Comparison of ENCODE assay signal across 7 mouse cellular contexts in genomic region chr17:45848605-45849004, GRCm38 (mm10).
DNase-seq lines count a peak whose midpoint lies in the region; ATAC-seq and TF ChIP-seq lines count a peak whose summit lies in the region.

No protein-coding gene starts in this region.

- H3K27ac ChIP-seq in embryonic facial prominence, embryonic 10.5 days (replicated peaks), result peak overlapping the region; percentile 40; the same call in 1 of the 2 replicates
- H3K27ac ChIP-seq in lung, embryonic 14.5 days (ENCODE audit: low read depth), result no peak overlapping the region

- no peaks in the 10 kb centered on the region for H3K79me2 ChIP-seq in C2C12 (ENCODE audit: control insufficient read depth, insufficient read depth)

- peak; percentile 87 for TF ChIP-seq CTCF in C2C12 (IDR thresholded peaks at IDR 0.05; ENCODE audit: control insufficient read depth, insufficient read depth, insufficient read length)
- TF ChIP-seq CTCF in lung, embryonic 14.5 days (IDR thresholded peaks at IDR 0.05; ENCODE audit: low read depth), result peak; percentile 76

- H3K27me3 ChIP-seq in C2C12 (ENCODE audit: control insufficient read depth, insufficient read depth, insufficient read length), result no peaks in the 10 kb centered on the region
- peaks cover 49% of the 10 kb centered on the region for H3K27me3 ChIP-seq in embryonic facial prominence, embryonic 10.5 days (replicated peaks; ENCODE audit: low read depth, poor library complexity, severe bottlenecking)
- no peaks in the 10 kb centered on the region for H3K27me3 ChIP-seq in lung, embryonic 14.5 days (ENCODE audit: insufficient read depth, low read length)

- DNase-seq in 3T3-L1 (ENCODE audit: low read depth, low spot score), result peak; percentile 49
- DNase-seq in embryonic facial prominence, embryonic 10.5 days (ENCODE audit: low spot score), result peak; percentile 64
- DNase-seq in heart, postnatal 14 days, result peak; percentile 74 to 76
- DNase-seq in lung, embryonic 14.5 days, result peak; percentile 65
- DNase-seq in c-Kit-positive CD71-positive TER-119-positive erythroid progenitor cells, embryonic 14.5 days (ENCODE audit: low spot score), result no peak

- ATAC-seq in lung, embryonic 14.5 days (ENCODE audit: insufficient read depth), result peak; percentile 65; the same call in 1 of the 2 replicates
- ATAC-seq in frontal cortex, adult (ENCODE audit: low TSS enrichment), result no peak

- H3K4me1 ChIP-seq in embryonic facial prominence, embryonic 10.5 days, result peaks cover 25% of the 10 kb centered on the region
- H3K4me1 ChIP-seq in lung, embryonic 14.5 days (ENCODE audit: insufficient read depth), result no peaks in the 10 kb centered on the region

- no peaks in the 10 kb centered on the region for H3K79me3 ChIP-seq in C2C12 (ENCODE audit: low read depth)

- no peak overlapping the region for H3ac ChIP-seq in C2C12 (ENCODE audit: control insufficient read depth, insufficient read length, low read depth)

- no peak overlapping the region for H3K9ac ChIP-seq in lung, embryonic 14.5 days

- H3K9me3 ChIP-seq in embryonic facial prominence, embryonic 10.5 days, result peaks cover 6% of the 10 kb centered on the region
- H3K9me3 ChIP-seq in lung, embryonic 14.5 days (ENCODE audit: low read depth, low read length), result no peaks in the 10 kb centered on the region; the same call in 1 of the 2 replicates

- no peak overlapping the region for H3K4me3 ChIP-seq in C2C12 (ENCODE audit: insufficient read depth, poor library complexity, severe bottlenecking)
- no peak overlapping the region for H3K4me3 ChIP-seq in embryonic facial prominence, embryonic 10.5 days
- H3K4me3 ChIP-seq in lung, embryonic 14.5 days (ENCODE audit: low read depth, low read length), result no peak overlapping the region

- H3K4me2 ChIP-seq in lung, embryonic 14.5 days, result no peak overlapping the region

- intact Hi-C loops in heart, postnatal 14 days (cut with DNase I), result loop anchor here (1.0 to 5.0 kb wide), 3 partner anchors 116 to 284 kb away; partner anchors contain the start of genes 1600014C23Rik and Vegfa

- WGBS in embryonic facial prominence, embryonic 10.5 days, result 23% methylated on average over 8 of the region's 8 CpGs
- 20% methylated on average over 8 of the region's 8 CpGs for WGBS in lung, embryonic 14.5 days

- no peaks in the 10 kb centered on the region for H3K36me3 ChIP-seq in C2C12 (ENCODE audit: control insufficient read depth, insufficient read depth)
- no peaks in the 10 kb centered on the region for H3K36me3 ChIP-seq in embryonic facial prominence, embryonic 10.5 days (replicated peaks)
- no peaks in the 10 kb centered on the region for H3K36me3 ChIP-seq in lung, embryonic 14.5 days (ENCODE audit: insufficient read depth)

TF ChIP-seq in C2C12, 6 proteins besides CTCF, POLR2A, EP300 and RAD21:
- TF ChIP-seq CEBPB (IDR thresholded peaks at IDR 0.05; ENCODE audit: low read depth) (no peak), MAX (IDR thresholded peaks at IDR 0.05) (no peak), MYOG (IDR thresholded peaks at IDR 0.05; ENCODE audit: control insufficient read depth, extremely low read depth, insufficient read length) (no peak), USF1 (IDR thresholded peaks at IDR 0.05; ENCODE audit: low read depth) (no peak), FOSL1 (IDR thresholded peaks at IDR 0.05; ENCODE audit: insufficient read depth, low read length, poor library complexity, severe bottlenecking) (no peak), MYOD1 (IDR thresholded peaks at IDR 0.05; ENCODE audit: control insufficient read depth, insufficient read length, low read depth) (no peak)
